Mouse (Mus musculus): ENCODE data around the gene Gm20532.

DNA sequence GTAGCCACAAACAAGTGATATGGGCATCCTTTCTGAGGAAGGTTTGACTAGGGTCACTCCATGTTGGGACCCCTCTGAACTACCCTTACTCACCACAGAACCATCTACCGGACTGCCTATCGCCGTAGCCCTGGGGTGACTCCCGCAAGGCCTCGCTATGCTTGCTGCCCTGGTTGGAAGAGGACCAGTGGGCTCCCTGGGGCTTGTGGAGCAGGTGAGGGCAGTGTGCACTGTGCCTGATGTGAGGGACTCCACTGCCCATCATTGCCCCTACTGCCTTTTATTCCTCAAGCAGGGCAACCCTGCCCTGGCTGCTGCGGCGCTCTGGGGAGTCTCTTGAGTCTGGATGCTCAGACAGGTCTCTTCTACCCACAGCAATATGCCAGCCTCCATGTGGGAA, 3.8 kb downstream of the Gm20532 start:
- no peak for TF ChIP-seq POLR2A (IDR thresholded peaks at IDR 0.05; ENCODE audit: borderline replicate concordance, control insufficient read depth, low read depth, low read length)
- no peak for TF ChIP-seq CTCF (IDR thresholded peaks at IDR 0.05; ENCODE audit: control insufficient read depth, insufficient read depth, low read length)
